Mouse (Mus musculus): ENCODE results near the gene Sh3glb1. TPM values are rescaled to one million over a fixed set of nuclear protein-coding genes. Genes with fewer than 3 reads are reported as not detected.

The Sh3glb1 gene
- total and polyA plus RNA-seq, 3 experiments: 52.0 to 189 (median 112) TPM

GRCm38 (mm10) chr3:144643301-144643871 lies 76.7 kb downstream of the Sh3glb1 start:
- peaks cover 4% of the 10 kb centered on the region for H3K9me3 ChIP-seq (replicated peaks; ENCODE audit: low read length)
- no peak overlapping the region for H3K4me2 ChIP-seq (ENCODE audit: insufficient read depth, low read depth, poor library complexity, severe bottlenecking)
- no peaks in the 10 kb centered on the region for H3K79me2 ChIP-seq (replicated peaks; ENCODE audit: control insufficient read depth, extremely low read depth, insufficient read depth, poor library complexity, severe bottlenecking)
- no peaks in the 10 kb centered on the region for H3K36me3 ChIP-seq (replicated peaks in 1 of 2; ENCODE audit: control insufficient read depth in 1 of 2, insufficient read depth in 1 of 2, low read length in 1 of 2)
- H3K9ac ChIP-seq (ENCODE audit: insufficient read depth, low read depth): no peak overlapping the region
- H3K27me3 ChIP-seq (replicated peaks): peaks cover 1% of the 10 kb centered on the region
- in situ Hi-C loops (cut with MboI; ENCODE audit: low pct_ligation_motif_present, low pct_unique_long_range_greater_than_20kb, low sequenced_read_pairs) (no loop called here), dilution Hi-C loops (cut with MboI; ENCODE audit: extremely low pct_ligation_motif_present, extremely low pct_unique_long_range_greater_than_20kb, low sequenced_read_pairs) (no loop called here)
- peaks cover 0 to 3% of the 10 kb centered on the region in 2 experiments; a peak in 1 of 4 replicates for H3K4me1 ChIP-seq (ENCODE audit: control insufficient read depth in 1 of 2, insufficient read depth in 2 of 2)
- H3K4me3 ChIP-seq (replicated peaks in 1 of 3; ENCODE audit: low read depth in 2 of 3, low read length in 2 of 3, poor library complexity in 1 of 3): no peak overlapping the region
- no peak for DNase-seq (ENCODE audit: extremely low read depth)
- TF ChIP-seq MYC (IDR thresholded peaks at IDR 0.05; ENCODE audit: low read depth, low read length) (no peak), HCFC1 (IDR thresholded peaks at IDR 0.05; ENCODE audit: low read depth, low read length) (no peak), MEF2A (IDR thresholded peaks at IDR 0.05; ENCODE audit: borderline replicate concordance, low read depth, low read length) (no peak)
- no peak overlapping the region for H3K27ac ChIP-seq (ENCODE audit: insufficient read depth, low read depth)

- dilution Hi-C loops (cut with MboI; ENCODE audit: extremely low pct_ligation_motif_present, extremely low pct_unique_long_range_greater_than_20kb, low sequenced_read_pairs): no loop called here
- Histone ChIP-seq H3K9ac (ENCODE audit: insufficient read depth, low read depth) (no peak overlapping the region), H3K36me3 (replicated peaks in 1 of 2; ENCODE audit: control insufficient read depth in 1 of 2, insufficient read depth in 1 of 2, low read length in 1 of 2) (no peaks in the 10 kb centered on the region), H3K4me1 (ENCODE audit: control insufficient read depth in 1 of 2, insufficient read depth in 2 of 2) (peaks cover 0 to 3% of the 10 kb centered on the region in 2 experiments; a peak in 1 of 4 replicates), H3K27ac (ENCODE audit: insufficient read depth, low read depth) (no peak overlapping the region), H3K4me3 (replicated peaks in 1 of 3; ENCODE audit: low read depth in 2 of 3, low read length in 2 of 3, poor library complexity in 1 of 3) (no peak overlapping the region), H3K9me3 (replicated peaks; ENCODE audit: low read length) (peaks cover 4% of the 10 kb centered on the region), H3K27me3 (replicated peaks) (peaks cover 1% of the 10 kb centered on the region), H3K79me2 (replicated peaks; ENCODE audit: control insufficient read depth, extremely low read depth, insufficient read depth, poor library complexity, severe bottlenecking) (no peaks in the 10 kb centered on the region), H3K4me2 (ENCODE audit: insufficient read depth, low read depth, poor library complexity, severe bottlenecking) (no peak overlapping the region)
- no peak for DNase-seq (ENCODE audit: extremely low read depth)
- in situ Hi-C loops (cut with MboI; ENCODE audit: low pct_ligation_motif_present, low pct_unique_long_range_greater_than_20kb, low sequenced_read_pairs): no loop called here
- TF ChIP-seq SMC3 (IDR thresholded peaks at IDR 0.05; ENCODE audit: low read depth, low read length) (no peak), CHD1 (IDR thresholded peaks at IDR 0.05; ENCODE audit: low read depth, low read length) (no peak), ZKSCAN1 (IDR thresholded peaks at IDR 0.05; ENCODE audit: borderline replicate concordance, low read depth, low read length) (no peak), EP300 (IDR thresholded peaks at IDR 0.05; ENCODE audit: low read length) (no peak), CHD2 (IDR thresholded peaks at IDR 0.05; ENCODE audit: low read length) (no peak), POLR2AphosphoS2 (IDR thresholded peaks at IDR 0.05; ENCODE audit: low read depth, low read length) (no peak), UBTF (IDR thresholded peaks at IDR 0.05; ENCODE audit: low read depth, low read length) (no peak), ZC3H11A (IDR thresholded peaks at IDR 0.05; ENCODE audit: low read depth, low read length) (no peak), MEF2A (IDR thresholded peaks at IDR 0.05; ENCODE audit: borderline replicate concordance, low read depth, low read length) (no peak), SIN3A (IDR thresholded peaks at IDR 0.05; ENCODE audit: low read length) (no peak), USF1 (IDR thresholded peaks at IDR 0.05; ENCODE audit: low read depth, low read length) (no peak), USF2 (conservative IDR thresholded peaks at IDR 0.05; ENCODE audit: low read depth, low read length) (no peak), GABPA (IDR thresholded peaks at IDR 0.05; ENCODE audit: insufficient replicate concordance, low read depth, low read length) (no peak), KAT2A (IDR thresholded peaks at IDR 0.05; ENCODE audit: insufficient replicate concordance, low read length) (no peak), ZMIZ1 (IDR thresholded peaks at IDR 0.05; ENCODE audit: low read depth, low read length) (no peak), IRF4 (IDR thresholded peaks at IDR 0.05; ENCODE audit: low read depth, low read length) (no peak), ZNF384 (IDR thresholded peaks at IDR 0.05; ENCODE audit: low read depth, low read length) (no peak), TBP (conservative IDR thresholded peaks at IDR 0.05; ENCODE audit: low read depth, low read length) (no peak)
Observed at GRCm38 (mm10) chr3:144642141-144642540, 78.0 kb downstream of the Sh3glb1 start.

Data from CH12.LX (cell line).